Mouse (Mus musculus) bone marrow macrophage, adult 2 months (primary cell): ENCODE results near the gene Thpo. TPM values are rescaled to one million over a fixed set of nuclear protein-coding genes. Genes with fewer than 3 reads are reported as not detected.
A peak's percentile ranks its signal among the peaks of the same experiment; 100 is the strongest.

Source experiments
- H3K27ac ChIP-seq: 2 replicates; pipeline ENCODE4 v1.5.1; 2012; ENCODE audit warnings: low read depth, low read length; ENCODE audit not compliant: insufficient read depth
- H3K4me1 ChIP-seq: 2 replicates; pipeline ENCODE4 v1.6.1; 2012; ENCODE audit warnings: low read length; ENCODE audit not compliant: control insufficient read depth, insufficient read depth
- H3K4me3 ChIP-seq: 2 replicates; pipeline ENCODE4 v1.5.1; 2012; ENCODE audit warnings: mild to moderate bottlenecking, low read length, moderate library complexity; ENCODE audit not compliant: insufficient read depth
- CTCF ChIP-seq: IDR thresholded peaks from 2 replicates; pipeline ENCODE4 v1.5.1; 2012; ENCODE audit warnings: low read depth, mild to moderate bottlenecking, low read length, moderate library complexity
- POLR2A ChIP-seq: IDR thresholded peaks from 2 replicates; pipeline ENCODE4 v1.6.1; 2012; ENCODE audit warnings: mild to moderate bottlenecking, low read depth, low read length, borderline replicate concordance
- polyA plus RNA-seq: library from polyadenylated mRNA; stranded (reverse); fragments of >200 nt; gene quantifications from 2 replicates; pipeline ENCODE4 v1.2.4, GENCODE M21; 2012; ENCODE audit not compliant: missing spikeins, insufficient read depth, insufficient read length

The Thpo gene
- polyA plus RNA-seq, 1 experiment, result not detected

DNA sequence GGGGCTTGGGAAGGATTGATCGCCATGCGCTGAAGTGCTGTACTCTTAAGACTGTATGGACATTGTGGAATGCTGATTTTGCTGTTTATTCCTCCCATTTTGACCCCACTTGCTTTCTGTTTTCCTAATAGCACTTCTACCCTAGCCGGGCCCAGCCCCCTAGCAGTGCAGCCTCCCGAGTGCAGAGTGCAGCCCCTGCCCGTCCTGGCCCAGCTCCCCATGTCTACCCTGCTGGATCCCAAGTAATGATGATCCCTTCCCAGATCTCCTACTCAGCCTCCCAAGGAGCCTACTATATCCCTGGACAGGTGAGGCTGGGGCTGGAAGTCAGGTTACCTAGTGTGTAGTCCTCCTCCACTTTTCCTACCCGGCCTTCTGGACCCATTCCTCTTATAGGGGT lies 59.1 kb downstream of the Thpo start:
- H3K4me3 ChIP-seq, result 0 out of 2 replicates have a peak overlapping the region, but pooled peaks have one; percentile 11
- H3K27ac ChIP-seq, result no peak overlapping the region
- peaks cover 36% of the 10 kb centered on the region for H3K4me1 ChIP-seq
- TF ChIP-seq CTCF (no peak), POLR2A (no peak)

Other genes starting within 250 kb of the Thpo start
- gene Eif2b5, start 235.7 kb downstream of the Thpo start, polyA plus RNA-seq, result 23.9 and 25.9 TPM in 2 replicates
- 26.8 and 30.4 TPM in 2 replicates for gene Dvl3, start 217.5 kb downstream of the Thpo start, polyA plus RNA-seq
- 348 and 391 TPM in 2 replicates for gene Ap2m1, start 199.0 kb downstream of the Thpo start, polyA plus RNA-seq
- 53.5 and 74.8 TPM in 2 replicates for gene Abcf3, start 185.9 kb downstream of the Thpo start, polyA plus RNA-seq
- gene Vwa5b2, start 145.0 kb downstream of the Thpo start, polyA plus RNA-seq, result not detected in 2 replicates
- 7.0 and 9.8 TPM in 2 replicates for gene Eef1akmt4, start 122.9 kb downstream of the Thpo start, polyA plus RNA-seq
- not detected in 2 replicates for gene Gm49333, start 122.9 kb downstream of the Thpo start, polyA plus RNA-seq
- 10.9 and 13.1 TPM in 2 replicates for gene Alg3, start 122.8 kb downstream of the Thpo start, polyA plus RNA-seq
- gene Camk2n2, start 113.2 kb downstream of the Thpo start, polyA plus RNA-seq, result 2.5 and 2.7 TPM in 2 replicates
- not detected in 2 replicates for gene Ece2, start 104.7 kb downstream of the Thpo start, polyA plus RNA-seq
- gene Psmd2, start 82.9 kb downstream of the Thpo start, polyA plus RNA-seq, result 147 and 191 TPM in 2 replicates
- gene Eif4g1, start 66.2 kb downstream of the Thpo start, polyA plus RNA-seq, result 101 and 119 TPM in 2 replicates
- 6.2 and 7.6 TPM in 2 replicates for gene Fam131a, start 41.3 kb downstream of the Thpo start, polyA plus RNA-seq
- gene Polr2h, start 16.8 kb downstream of the Thpo start, polyA plus RNA-seq, result 10.1 and 17.5 TPM in 2 replicates
- gene Clcn2, start 16.8 kb downstream of the Thpo start, polyA plus RNA-seq, result 1.0 and 1.6 TPM in 2 replicates
- not detected in 2 replicates for gene Chrd, start 1.4 kb downstream of the Thpo start, polyA plus RNA-seq